Mouse (Mus musculus): ENCODE results near the gene Foxb2. TPM values are rescaled to one million over a fixed set of nuclear protein-coding genes. Genes with fewer than 3 reads are reported as not detected.

The Foxb2 gene
- not detected for polyA plus RNA-seq (2021)

DNA sequence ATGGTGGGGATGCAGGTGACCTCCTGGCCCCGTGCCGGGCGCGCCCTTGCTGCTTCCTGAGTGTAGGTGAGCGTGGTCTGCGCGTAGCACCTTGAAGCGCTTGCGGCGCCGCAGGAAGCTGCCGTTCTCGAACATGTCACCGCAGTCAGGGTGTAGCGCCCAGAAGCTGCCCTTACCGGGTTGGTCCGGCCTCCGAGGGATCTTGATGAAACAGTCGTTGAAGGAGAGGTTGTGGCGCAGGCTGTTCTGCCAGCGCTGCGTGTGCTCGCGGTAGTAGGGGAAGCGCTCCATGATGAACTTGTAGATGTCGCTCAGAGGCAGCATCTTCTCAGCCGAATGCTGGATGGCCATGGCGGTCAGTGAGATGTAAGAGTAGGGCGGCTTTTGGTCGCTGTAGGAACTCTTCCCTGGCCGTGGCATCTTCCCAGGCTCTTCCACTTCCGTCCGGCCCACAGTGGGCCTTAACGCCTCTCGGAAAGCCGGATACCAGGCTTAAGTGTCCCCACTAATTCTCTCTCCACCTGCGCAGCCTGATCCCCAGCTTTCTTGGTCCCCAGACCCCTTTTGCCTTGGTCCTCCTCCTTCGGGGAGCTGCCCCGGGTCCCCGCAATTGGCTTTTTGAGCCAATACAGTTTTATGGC lies at the start of gene Foxb2:
TSS of gene Foxb2 (minus strand) at position 585 of the 641 bp plus-strand sequence.
- TF ChIP-seq CTCF (IDR thresholded peaks at IDR 0.05), result no peak
- POLR2A ChIA-PET, result no interaction called here
- CTCF ChIA-PET, result no interaction called here
- H3K27me3 ChIP-seq, result peaks cover 3% of the 10 kb centered on the region
- ATAC-seq (no peak), DNase-seq (ENCODE audit: low read depth, low spot score) (no peak)
- in situ Hi-C loops (cut with MboI; ENCODE audit: low pct_unique_long_range_greater_than_20kb), result no loop called here

DNA sequence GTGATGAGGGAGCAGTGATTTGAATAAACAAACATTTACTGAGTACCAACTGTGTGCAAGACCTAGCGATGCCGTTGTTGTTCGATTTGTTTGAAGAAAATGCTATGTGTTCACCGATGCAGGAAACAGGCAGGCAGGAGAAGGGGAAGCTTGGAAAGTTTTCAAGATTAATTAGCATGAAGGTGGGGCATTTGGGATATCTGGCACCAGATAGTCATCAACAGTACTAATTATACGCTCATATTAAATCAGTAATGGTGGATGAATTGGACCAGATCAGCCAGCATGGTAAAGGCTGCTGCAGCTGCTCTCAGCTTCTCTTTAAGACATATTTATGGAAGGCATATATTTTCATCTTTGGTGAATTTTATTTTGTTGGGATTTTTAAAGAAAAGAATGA lies 37.9 kb upstream of the Foxb2 start:
- peaks cover 11% of the 10 kb centered on the region for H3K27me3 ChIP-seq
- ChIA-PET POLR2A (interaction anchor here (0.8 kb wide), 1 partner anchor 118 kb away, joined by 3 read pairs; no protein-coding TSS in a partner anchor), CTCF (interaction anchor here (0.6 kb wide), 1 partner anchor 387 kb away, joined by 3 read pairs; no protein-coding TSS in a partner anchor)
- in situ Hi-C loops (cut with MboI; ENCODE audit: low pct_unique_long_range_greater_than_20kb), result no loop called here
- ATAC-seq (no peak), DNase-seq (ENCODE audit: low read depth, low spot score) (no peak)
- no peak for TF ChIP-seq CTCF (IDR thresholded peaks at IDR 0.05)

DNA sequence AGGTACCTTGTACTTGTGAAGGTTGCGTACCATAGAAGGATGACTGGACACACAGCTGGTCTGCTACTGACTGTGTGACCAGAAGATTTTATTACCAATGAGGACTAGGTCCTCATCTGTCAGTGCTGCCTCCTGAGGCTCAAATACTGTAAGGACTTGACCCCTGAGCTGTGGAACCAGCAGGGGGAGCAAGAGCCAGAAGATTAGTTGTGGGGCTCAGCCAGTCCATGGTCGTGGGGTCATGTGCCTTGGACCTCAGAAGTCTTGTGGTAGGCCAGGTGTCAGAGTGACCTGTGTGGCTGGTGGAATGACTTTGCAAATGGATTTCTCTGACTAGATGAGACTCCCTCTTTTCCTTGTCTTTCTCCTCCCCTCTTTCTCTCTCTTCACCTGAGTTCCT lies 29.5 kb upstream of the Foxb2 start:
- TF ChIP-seq CTCF (IDR thresholded peaks at IDR 0.05), result peak; percentile 48
- POLR2A ChIA-PET, result interaction anchor here (1.1 kb wide), 1 partner anchor 78 kb away, joined by 4 read pairs; no protein-coding TSS in a partner anchor
- in situ Hi-C loops (cut with MboI; ENCODE audit: low pct_unique_long_range_greater_than_20kb), result no loop called here
- H3K27me3 ChIP-seq, result no peaks in the 10 kb centered on the region
- CTCF ChIA-PET, result interaction anchor here (0.6 to 2.5 kb wide), 6 partner anchors 22 to 141 kb away, joined by 3 to 5 read pairs (median 3); no protein-coding TSS in a partner anchor
- DNase-seq (ENCODE audit: low read depth, low spot score), result no peak
- ATAC-seq, result no peak

DNA sequence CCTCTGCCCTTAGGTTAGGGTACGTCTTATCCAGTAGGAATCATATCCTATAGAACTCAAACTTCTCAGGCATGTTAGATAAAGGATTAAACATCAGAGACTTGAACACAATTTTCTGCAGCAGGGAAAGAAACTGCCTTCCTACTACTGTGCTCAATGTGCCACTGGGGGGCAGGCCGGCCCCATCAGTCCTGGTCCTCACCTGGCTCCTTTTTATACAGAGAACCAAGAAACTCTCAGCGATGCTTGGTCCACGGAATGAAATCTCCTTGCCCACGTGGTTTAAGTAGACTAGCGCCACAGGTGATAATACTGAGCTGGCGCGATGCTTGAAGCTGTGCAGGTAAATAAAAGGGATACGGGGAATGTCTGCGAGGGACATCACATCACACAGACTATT lies 26.1 kb upstream of the Foxb2 start:
- DNase-seq (ENCODE audit: low read depth, low spot score) (no peak), ATAC-seq (no peak)
- ChIA-PET POLR2A (no interaction called here), CTCF (interaction anchor here (1.1 to 1.4 kb wide), 3 partner anchors 19 to 78 kb away, joined by 3 read pairs; no protein-coding TSS in a partner anchor)
- in situ Hi-C loops (cut with MboI; ENCODE audit: low pct_unique_long_range_greater_than_20kb), result loop anchor here (5.0 kb wide), 1 partner anchor 133 kb away; no protein-coding TSS in a partner anchor
- TF ChIP-seq CTCF (IDR thresholded peaks at IDR 0.05), result peak; percentile 53
- no peaks in the 10 kb centered on the region for H3K27me3 ChIP-seq

DNA sequence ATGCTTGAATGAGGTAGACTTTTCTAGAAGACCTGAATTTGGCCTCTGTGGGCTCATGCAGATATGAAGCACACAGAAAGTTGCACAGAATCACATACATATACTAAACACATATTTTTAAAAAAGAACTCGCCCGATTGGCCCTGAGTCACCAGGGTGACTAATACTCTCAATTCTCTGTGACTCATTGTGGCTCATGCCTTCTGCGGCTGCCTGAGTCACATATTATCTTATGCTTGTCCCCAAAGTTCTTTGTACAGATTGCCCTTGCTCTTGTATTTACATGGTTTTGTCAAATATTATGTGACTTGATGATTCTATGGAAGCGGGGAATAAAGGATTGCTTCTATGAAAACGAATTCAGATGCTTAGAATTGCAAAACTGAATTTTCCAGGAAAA lies 25.0 kb upstream of the Foxb2 start:
- no peak for TF ChIP-seq CTCF (IDR thresholded peaks at IDR 0.05)

DNA sequence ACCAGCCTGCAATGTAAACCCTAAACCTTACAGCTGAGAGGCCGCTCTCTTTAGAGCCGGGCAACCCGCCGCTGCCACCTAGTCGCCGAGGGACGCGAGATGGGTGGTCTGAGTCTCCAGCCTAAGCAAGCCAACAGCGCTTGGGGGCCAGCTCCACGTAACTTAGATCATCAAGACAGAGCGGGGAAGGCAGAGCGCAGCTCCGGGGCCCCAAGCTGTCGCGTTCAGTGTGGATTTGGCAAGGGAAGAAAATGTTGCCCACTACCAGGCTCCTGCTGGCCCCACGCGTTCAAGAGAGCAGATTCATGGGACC lies 2.8 kb upstream of the Foxb2 start:
- no peak for ATAC-seq
- no peak for DNase-seq (ENCODE audit: low read depth, low spot score)
- CTCF ChIA-PET, result no interaction called here
- POLR2A ChIA-PET, result no interaction called here
- in situ Hi-C loops (cut with MboI; ENCODE audit: low pct_unique_long_range_greater_than_20kb), result no loop called here
- no peak for TF ChIP-seq CTCF (IDR thresholded peaks at IDR 0.05)
- peaks cover 3% of the 10 kb centered on the region for H3K27me3 ChIP-seq

More for the DNA sequence above, 25.0 kb upstream of the Foxb2 start:
- DNase-seq (ENCODE audit: low read depth, low spot score), result peak; percentile 44
- in situ Hi-C loops (cut with MboI; ENCODE audit: low pct_unique_long_range_greater_than_20kb), result loop anchor here (5.0 kb wide), 1 partner anchor 134 kb away; no protein-coding TSS in a partner anchor
- POLR2A ChIA-PET, result interaction anchor here (0.6 kb wide), 1 partner anchor 67 kb away, joined by 3 read pairs; no protein-coding TSS in a partner anchor
- CTCF ChIA-PET, result interaction anchor here (0.9 to 1.4 kb wide), 3 partner anchors 11 to 132 kb away, joined by 3 to 5 read pairs (median 3); no protein-coding TSS in a partner anchor
- ATAC-seq, result peak; percentile 96
- no peaks in the 10 kb centered on the region for H3K27me3 ChIP-seq

DNA sequence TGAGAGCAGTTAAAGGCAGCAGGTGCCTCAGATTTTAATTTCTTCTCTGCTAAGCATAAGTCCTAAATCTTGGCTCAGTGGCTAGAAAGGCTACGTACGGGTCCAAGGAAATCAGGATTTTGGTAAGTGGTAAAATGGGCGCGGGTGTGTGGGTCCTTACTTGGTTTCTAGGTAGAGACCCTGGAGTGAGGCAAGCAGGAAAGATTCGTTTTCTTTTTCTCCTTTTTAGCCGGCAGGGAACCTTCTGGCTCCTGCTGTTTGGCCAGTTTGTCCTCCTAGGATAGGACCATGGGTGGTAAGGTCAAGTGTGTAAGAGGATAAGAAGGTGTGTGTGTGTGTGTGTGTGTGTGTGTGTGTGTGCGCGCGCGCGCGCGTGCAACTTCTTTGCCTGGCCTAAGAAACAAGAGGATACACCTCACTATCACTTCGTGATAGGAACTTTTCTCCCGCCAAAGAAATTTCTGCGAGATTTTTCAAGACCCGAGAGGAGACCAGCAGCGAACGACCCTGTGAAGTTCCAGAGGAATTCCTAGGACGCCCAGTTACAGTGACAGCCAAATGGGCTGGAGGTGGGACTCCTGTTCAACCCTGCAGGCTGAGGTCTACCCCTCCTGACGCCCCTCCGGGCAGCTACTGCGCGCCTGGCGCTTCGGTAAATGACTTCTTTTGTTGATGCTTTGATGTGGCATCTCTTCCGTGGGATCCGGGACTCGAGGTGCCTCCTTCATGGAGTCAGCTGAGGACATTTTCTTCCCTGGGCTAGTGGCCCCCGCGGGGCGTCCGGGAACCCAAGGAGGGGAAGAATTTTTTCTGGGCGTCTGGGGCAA lies 2.2 kb upstream of the Foxb2 start:
- no peak for DNase-seq (ENCODE audit: low read depth, low spot score)

DNA sequence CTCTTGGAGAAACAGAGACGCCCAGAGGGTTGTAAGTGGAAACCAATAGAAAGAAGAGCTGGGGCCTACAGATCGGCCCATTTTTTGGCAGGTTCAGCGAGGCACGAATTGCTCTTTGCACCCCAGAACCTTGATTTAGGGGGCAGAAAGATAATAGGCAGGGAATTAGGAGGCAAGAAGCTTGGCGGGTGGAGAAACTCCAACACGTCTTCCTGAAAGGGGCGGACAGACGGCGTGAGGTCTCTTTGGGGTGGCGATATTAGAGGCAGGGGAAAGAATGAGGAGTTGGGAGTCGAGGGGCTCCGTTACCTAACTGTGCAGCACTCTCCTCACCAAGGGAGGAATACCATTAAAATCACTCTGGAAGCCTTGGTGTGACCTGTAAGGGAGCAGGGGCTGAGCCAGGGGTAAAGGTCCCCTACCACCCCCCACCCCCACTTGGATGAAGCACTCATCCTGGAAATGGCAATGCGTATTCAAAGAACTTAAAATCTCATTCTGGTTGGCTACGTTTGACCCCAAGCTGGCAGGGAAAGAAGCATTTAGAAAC lies 1.5 kb upstream of the Foxb2 start:
- no peak for TF ChIP-seq CTCF (IDR thresholded peaks at IDR 0.05)
- no peak for DNase-seq (ENCODE audit: low read depth, low spot score)
- ATAC-seq, result no peak
- in situ Hi-C loops (cut with MboI; ENCODE audit: low pct_unique_long_range_greater_than_20kb), result no loop called here
- POLR2A ChIA-PET, result no interaction called here
- CTCF ChIA-PET, result no interaction called here
- H3K27me3 ChIP-seq, result peaks cover 3% of the 10 kb centered on the region

More for the DNA sequence above, 2.2 kb upstream of the Foxb2 start:
- in situ Hi-C loops (cut with MboI; ENCODE audit: low pct_unique_long_range_greater_than_20kb), result no loop called here
- ChIA-PET CTCF (no interaction called here), POLR2A (no interaction called here)
- no peak for ATAC-seq
- peaks cover 3% of the 10 kb centered on the region for H3K27me3 ChIP-seq
- TF ChIP-seq CTCF (IDR thresholded peaks at IDR 0.05), result no peak

DNA sequence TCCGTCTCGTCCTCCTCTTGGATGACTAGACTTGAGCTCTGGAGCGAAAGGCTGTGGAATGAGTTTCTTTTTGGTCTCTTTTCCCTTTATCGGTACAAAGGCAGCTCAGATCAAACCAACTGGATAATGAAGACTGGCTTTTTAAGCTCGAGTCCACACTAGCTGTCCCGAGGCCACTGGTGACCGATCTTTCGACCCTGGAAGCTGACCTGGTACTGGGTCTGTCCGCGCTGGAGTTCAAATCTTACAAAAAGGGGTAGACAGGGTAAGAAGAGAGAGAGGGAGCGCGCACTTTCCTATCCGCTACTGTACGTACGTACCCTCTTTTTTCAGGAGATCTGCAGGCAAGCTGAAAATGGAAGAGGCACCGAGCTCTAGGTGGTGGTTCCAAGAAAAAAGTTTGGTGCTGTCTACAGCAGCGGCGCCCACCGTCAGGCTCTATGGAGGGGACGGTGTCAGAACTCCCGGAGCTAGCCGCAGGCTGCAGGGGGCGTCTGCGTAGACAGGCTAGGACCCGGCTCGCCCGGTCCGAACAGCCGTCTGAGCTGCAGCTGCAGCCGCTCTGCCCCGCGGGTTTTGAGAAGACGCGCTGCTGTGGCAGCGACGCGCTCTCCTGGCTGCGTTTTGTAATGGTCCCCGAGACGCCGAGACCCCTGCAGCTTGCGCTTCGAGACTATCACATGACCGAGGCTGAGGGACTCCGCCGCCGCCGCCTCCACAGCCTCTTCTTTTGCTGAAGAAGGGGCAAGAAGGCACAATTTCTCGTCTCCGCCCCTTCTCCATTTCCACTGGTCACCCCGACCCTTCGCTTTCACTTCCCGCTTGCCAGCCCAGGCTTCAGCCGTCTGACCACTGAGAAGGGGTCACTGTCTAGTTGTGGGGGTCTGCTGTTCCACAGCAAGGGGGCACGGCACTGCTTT lies 597 bp upstream of the Foxb2 start:
- POLR2A ChIA-PET, result no interaction called here
- CTCF ChIA-PET, result no interaction called here
- peaks cover 3% of the 10 kb centered on the region for H3K27me3 ChIP-seq
- no peak for ATAC-seq
- no peak for TF ChIP-seq CTCF (IDR thresholded peaks at IDR 0.05)
- no peak for DNase-seq (ENCODE audit: low read depth, low spot score)
- in situ Hi-C loops (cut with MboI; ENCODE audit: low pct_unique_long_range_greater_than_20kb), result no loop called here

Data from Patski (cell line).